Mouse (Mus musculus) effector memory CD4-positive, alpha-beta T cell, adult 5 months (primary cell): Measurements from ENCODE around the gene Tnpo2. TPM values are rescaled to one million over a fixed set of nuclear protein-coding genes. Genes with fewer than 3 reads are reported as not detected.

ENCODE experiments used
- polyA plus RNA-seq: library from polyadenylated mRNA; unstranded; fragments of 100-300 nt; shearing (Covaris generic); gene quantifications from one replicate; pipeline ENCODE4 v1.2.1, GENCODE M21; 2017

The Tnpo2 gene
- 25.2 TPM for polyA plus RNA-seq

GRCm38 (mm10) chr8:85036718-85037365, at the start of gene Tnpo2:
Gene Tnpo2 (plus strand): TSS chr8:85036915.

DNA sequence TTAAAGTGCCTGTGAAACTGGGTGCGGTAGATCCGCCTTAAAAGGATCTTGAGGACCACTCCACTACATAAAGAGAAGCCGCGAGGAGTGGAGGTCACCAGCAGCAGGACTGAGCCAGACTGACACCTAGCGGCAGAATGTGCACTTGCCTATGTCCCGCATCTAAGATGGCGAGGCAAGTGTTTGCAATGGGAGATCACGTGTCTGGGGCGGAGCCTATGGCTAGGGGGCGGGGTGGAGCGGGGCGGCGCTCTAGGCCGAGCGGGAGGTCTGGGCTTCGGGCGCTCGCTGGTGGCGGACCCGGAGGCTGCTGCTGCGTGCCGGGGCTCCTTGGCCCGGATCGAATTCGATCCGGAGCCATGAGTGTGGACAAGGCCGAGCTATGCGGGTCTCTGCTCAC, 46.4 kb upstream of the Tnpo2 start, which contains the start of gene Hook2:
Hook2 (plus strand) TSS at position 255 of the 400 bp plus-strand sequence.

DNA sequence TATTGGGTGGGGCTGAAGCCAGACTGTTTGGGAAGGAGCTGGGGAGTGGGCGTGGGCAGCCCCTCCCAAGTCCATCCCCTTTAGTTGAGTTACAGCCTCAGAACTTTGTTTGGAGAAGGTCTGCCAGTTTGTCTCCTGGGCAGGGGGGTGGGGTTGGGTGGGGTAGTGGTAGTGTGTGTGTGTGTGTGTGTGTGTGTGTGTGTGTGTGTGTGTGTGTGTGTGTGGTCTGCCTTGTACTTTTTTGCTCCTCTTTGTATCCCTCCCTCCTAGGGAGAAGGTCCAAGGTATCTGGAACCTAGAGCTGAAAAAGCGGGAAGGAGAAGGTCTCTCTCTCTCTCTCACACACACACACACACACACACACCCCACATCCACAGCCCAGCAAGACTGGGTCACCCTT, 22.3 kb upstream of the Tnpo2 start, which contains the start of gene Best2:
Best2 (minus strand) TSS at position 101 of the 400 bp plus-strand sequence.

DNA sequence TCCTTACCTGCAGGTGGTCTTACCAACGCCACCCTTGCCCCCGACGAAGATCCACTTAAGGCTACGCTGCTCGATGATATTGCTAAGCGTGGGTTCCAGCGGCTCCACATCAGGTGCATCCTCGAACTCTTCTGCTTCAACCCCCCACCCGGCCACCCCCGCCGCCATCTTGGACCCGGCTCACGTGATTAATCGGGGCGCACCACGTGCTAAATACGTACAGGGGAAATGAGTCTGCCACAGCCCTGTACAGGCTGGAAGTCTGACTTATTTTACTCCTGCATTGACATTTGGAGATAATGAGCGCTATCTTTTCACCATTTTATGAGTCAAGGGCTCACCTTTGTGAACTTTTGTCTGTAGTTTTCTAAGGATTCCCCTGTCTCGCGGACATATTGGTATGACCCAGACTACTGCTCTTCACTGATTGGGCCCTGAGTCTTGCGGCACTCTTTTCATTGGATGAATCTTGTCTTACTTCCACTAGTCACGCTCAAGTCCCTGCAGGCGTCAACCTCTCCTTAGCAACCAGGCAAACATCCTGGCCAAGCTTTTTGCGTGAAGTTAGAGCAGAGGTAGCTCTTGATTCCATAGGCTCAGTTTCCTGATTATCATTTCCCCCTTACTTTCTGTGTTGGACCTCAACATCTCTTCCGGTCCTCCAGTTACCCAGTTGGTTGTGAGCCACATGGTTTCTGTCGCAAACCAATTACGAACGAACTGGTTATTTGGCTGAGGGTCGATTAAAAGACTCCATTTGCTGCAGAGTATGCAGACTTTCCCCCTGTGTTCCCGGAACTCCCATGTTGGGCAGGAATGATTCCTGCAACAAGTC, 11.4 kb upstream of the Tnpo2 start, which contains the start of gene Asna1:
Asna1 (minus strand) TSS at position 184 of the 835 bp plus-strand sequence.

GRCm38 (mm10) chr8:85026670-85027515, 9.8 kb upstream of the Tnpo2 start, which contains the start of gene Trir:
Gene Trir (plus strand): TSS chr8:85026823.

GRCm38 (mm10) chr8:85059879-85060616, 23.3 kb downstream of the Tnpo2 start, which contains the start of gene Fbxw9:
Gene Fbxw9 (plus strand): TSS chr8:85060055.

DNA sequence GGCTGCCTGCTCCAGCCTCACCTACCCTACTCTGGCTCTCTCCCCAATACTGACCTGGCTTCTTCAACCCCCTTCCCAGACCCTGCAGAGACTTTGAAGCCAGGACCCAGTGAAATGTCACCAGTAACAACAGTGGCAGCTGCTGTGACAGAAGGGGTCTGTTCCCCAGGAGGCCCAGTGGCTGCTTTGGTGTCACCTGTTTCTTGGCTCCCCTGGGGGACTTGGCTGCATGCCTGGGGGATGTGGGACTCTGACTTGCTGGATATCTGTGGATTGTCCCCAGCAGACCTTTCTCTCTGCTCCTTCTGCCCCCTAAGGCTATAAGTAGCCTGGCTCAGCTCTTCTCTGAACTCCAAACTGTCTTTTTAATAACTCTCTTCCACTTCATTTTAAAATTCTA, 31.3 kb downstream of the Tnpo2 start, which contains the start of gene Gm5741:
Gm5741 (minus strand) TSS at position 1 of the 400 bp plus-strand sequence.

GRCm38 (mm10) chr8:85071514-85072281, 35.0 kb downstream of the Tnpo2 start, which contains the start of gene Dhps:
Gene Dhps (plus strand): TSS chr8:85071757.

DNA sequence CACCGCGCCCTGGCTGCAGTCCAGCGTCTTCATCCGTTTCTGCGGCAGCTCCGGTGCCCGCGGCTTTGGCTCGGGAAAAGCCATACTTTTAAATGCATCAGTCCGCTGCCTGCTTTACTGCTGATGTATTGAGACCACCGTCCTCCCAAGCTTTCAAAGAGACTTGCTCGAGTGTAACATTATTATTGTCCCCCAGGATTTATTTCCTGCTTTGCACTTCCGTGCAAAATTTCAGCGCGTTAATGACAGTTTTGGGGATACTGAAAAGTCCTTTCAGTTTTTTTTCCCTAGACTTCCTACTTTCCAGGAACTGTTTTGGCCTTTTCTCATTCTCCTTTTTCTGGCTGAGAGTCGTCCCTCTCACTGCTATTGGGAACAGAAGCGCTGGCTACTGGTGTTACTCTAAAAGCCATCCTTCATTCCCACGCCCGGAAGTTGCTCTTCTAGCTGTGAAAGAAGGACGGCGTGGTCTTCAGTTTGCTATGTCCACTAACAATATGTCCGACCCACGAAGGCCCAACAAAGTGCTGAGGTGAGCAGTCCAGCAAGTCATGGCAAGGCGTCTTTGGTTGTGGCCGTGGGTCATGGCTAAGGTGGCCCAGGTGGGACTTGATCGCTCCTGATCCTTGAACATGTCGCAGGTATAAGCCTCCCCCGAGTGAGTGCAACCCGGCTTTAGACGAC, 44.0 kb downstream of the Tnpo2 start, which contains the start of gene Wdr83os:
Wdr83os (plus strand) TSS at position 209 of the 684 bp plus-strand sequence.

GRCm38 (mm10) chr8:85081216-85081555, 44.5 kb downstream of the Tnpo2 start, which contains the start of gene Wdr83:
Gene Wdr83 (minus strand): TSS chr8:85081306.

GRCm38 (mm10) chr8:85083108-85083813, 46.5 kb downstream of the Tnpo2 start, which contains the start of gene Man2b1:
Gene Man2b1 (plus strand): TSS chr8:85083270.

Other genes with a start within 250 kb of the Tnpo2 start
- gene Nfix, start 236.6 kb upstream of the Tnpo2 start, polyA plus RNA-seq, result 12.2 TPM
- 3.3 TPM for gene Dand5, start 214.1 kb upstream of the Tnpo2 start, polyA plus RNA-seq
- 19.6 TPM for gene Gadd45gip1, start 205.4 kb upstream of the Tnpo2 start, polyA plus RNA-seq
- gene Rad23a, start 196.2 kb upstream of the Tnpo2 start, polyA plus RNA-seq, result 113 TPM
- 547 TPM for gene Calr, start 190.0 kb upstream of the Tnpo2 start, polyA plus RNA-seq
- 59.5 TPM for gene Farsa, start 179.9 kb upstream of the Tnpo2 start, polyA plus RNA-seq
- 5.3 TPM for gene Syce2, start 164.8 kb upstream of the Tnpo2 start, polyA plus RNA-seq
- gene Gcdh, start 143.0 kb upstream of the Tnpo2 start, polyA plus RNA-seq, result 22.4 TPM
- gene Klf1, start 135.0 kb upstream of the Tnpo2 start, polyA plus RNA-seq, result 0.57 TPM
- gene Dnase2a, start 128.4 kb upstream of the Tnpo2 start, polyA plus RNA-seq, result 5.6 TPM
- gene Mast1, start 99.6 kb upstream of the Tnpo2 start, polyA plus RNA-seq, result 0.24 TPM
- gene Rtbdn, start 89.9 kb upstream of the Tnpo2 start, polyA plus RNA-seq, result not detected
- gene Gm49661, start 67.5 kb upstream of the Tnpo2 start, polyA plus RNA-seq, result not detected
- 110 TPM for gene Prdx2, start 67.3 kb upstream of the Tnpo2 start, polyA plus RNA-seq
- gene Rnaseh2a, start 67.1 kb upstream of the Tnpo2 start, polyA plus RNA-seq, result 59.4 TPM
- gene Junb, start 58.2 kb upstream of the Tnpo2 start, polyA plus RNA-seq, result 7,373 TPM
- 17.9 TPM for gene Hook2, start 46.3 kb upstream of the Tnpo2 start, polyA plus RNA-seq
- gene Best2, start 22.4 kb upstream of the Tnpo2 start, polyA plus RNA-seq, result not detected
- gene Asna1, start 11.6 kb upstream of the Tnpo2 start, polyA plus RNA-seq, result 29.1 TPM
- 198 TPM for gene Trir, start 10.1 kb upstream of the Tnpo2 start, polyA plus RNA-seq
- gene Fbxw9, start 23.1 kb downstream of the Tnpo2 start, polyA plus RNA-seq, result 6.5 TPM
- not detected for gene Gm5741, start 31.1 kb downstream of the Tnpo2 start, polyA plus RNA-seq
- gene Dhps, start 34.8 kb downstream of the Tnpo2 start, polyA plus RNA-seq, result 89.1 TPM
- 134 TPM for gene Wdr83os, start 43.8 kb downstream of the Tnpo2 start, polyA plus RNA-seq
- 18.9 TPM for gene Wdr83, start 44.4 kb downstream of the Tnpo2 start, polyA plus RNA-seq
- 93.4 TPM for gene Man2b1, start 46.4 kb downstream of the Tnpo2 start, polyA plus RNA-seq
- gene Zfp791, start 86.2 kb downstream of the Tnpo2 start, polyA plus RNA-seq, result not detected
- not detected for gene Cks1brt, start 115.0 kb downstream of the Tnpo2 start, polyA plus RNA-seq
- gene Olfr371, start 189.1 kb downstream of the Tnpo2 start, polyA plus RNA-seq, result not detected